ENCODE assay signal across 10 mouse cellular contexts in genomic region chr15:26761651-26762050, GRCm38 (mm10).
DNase-seq lines count a peak whose midpoint lies in the region; ATAC-seq lines count a peak whose summit lies in the region.
"Had no signal": no experiment of that assay in that cellular context is flagged by ENCODE, and none has a peak within 500 bp of the region (broad histone marks: within the 10 kb centered on the region; RNA-seq: fewer than 3 reads in every experiment).

No protein-coding gene starts in this region.

- no peak for ATAC-seq in heart, embryonic 11.5 days (replicated peaks; ENCODE audit: insufficient number of reproducible peaks, low FRiP score, low TSS enrichment)
- no peak for ATAC-seq in midbrain, embryonic 14.5 days (ENCODE audit: low FRiP score, low TSS enrichment)

- no peak overlapping the region for H3K4me2 ChIP-seq in heart, embryonic 11.5 days
- H3K4me2 ChIP-seq in midbrain, embryonic 14.5 days (ENCODE audit: low read length) = no peak overlapping the region

- no peaks in the 10 kb centered on the region for H3K27me3 ChIP-seq in heart, embryonic 11.5 days (ENCODE audit: control insufficient read depth, insufficient read depth, low read length)
- no peaks in the 10 kb centered on the region for H3K27me3 ChIP-seq in midbrain, embryonic 14.5 days (ENCODE audit: control insufficient read depth, insufficient read depth, low read length)
- H3K27me3 ChIP-seq in midbrain, embryonic 10.5 days (ENCODE audit: low read depth, poor library complexity, severe bottlenecking) = no peaks in the 10 kb centered on the region

- no peak overlapping the region for H3K4me3 ChIP-seq in heart, embryonic 11.5 days (ENCODE audit: low read depth, low read length)
- no peak overlapping the region for H3K4me3 ChIP-seq in midbrain, embryonic 14.5 days (replicated peaks; ENCODE audit: low read depth, low read length)
- H3K4me3 ChIP-seq in midbrain, embryonic 10.5 days = no peak overlapping the region

- no peak overlapping the region for H3K9ac ChIP-seq in heart, embryonic 11.5 days (ENCODE audit: low read depth, low read length)
- H3K9ac ChIP-seq in midbrain, embryonic 14.5 days (replicated peaks; ENCODE audit: low read length) = no peak overlapping the region

- peak; percentile 20 for DNase-seq in adrenal gland, postnatal 14 days
- DNase-seq in adrenal gland, adult 18-20 months (ENCODE audit: low spot score in 2 of 2) = no peak
- DNase-seq in heart, postnatal 10 days = peak; percentile 9 to 16
- DNase-seq in midbrain, embryonic 14.5 days = peak; percentile 28
- no peak for DNase-seq in midbrain, embryonic 10.5 days (ENCODE audit: low spot score)
- peak; percentile 33 to 53 for DNase-seq in kidney, postnatal 4 days
- DNase-seq in urinary bladder, adult 2 months (ENCODE audit: low spot score) = no peak
- DNase-seq: lung, adult 18-20 months; right cerebral cortex, postnatal 14 days had no signal

- H3K4me1 ChIP-seq in heart, embryonic 11.5 days (ENCODE audit: control insufficient read depth, insufficient read depth, low read length) = no peaks in the 10 kb centered on the region
- no peaks in the 10 kb centered on the region for H3K4me1 ChIP-seq in midbrain, embryonic 14.5 days (ENCODE audit: control insufficient read depth, insufficient read depth, low read length)
- H3K4me1 ChIP-seq in midbrain, embryonic 10.5 days = peaks cover 10% of the 10 kb centered on the region; the same call in 1 of the 2 replicates

- H3K36me3 ChIP-seq in heart, embryonic 11.5 days (ENCODE audit: control insufficient read depth, insufficient read depth, low read length) = no peaks in the 10 kb centered on the region
- no peaks in the 10 kb centered on the region for H3K36me3 ChIP-seq in midbrain, embryonic 14.5 days (ENCODE audit: control insufficient read depth, insufficient read depth, low read length)
- no peaks in the 10 kb centered on the region for H3K36me3 ChIP-seq in midbrain, embryonic 10.5 days

- no peaks in the 10 kb centered on the region for H3K9me3 ChIP-seq in heart, embryonic 11.5 days (replicated peaks; ENCODE audit: control insufficient read depth, low read length)
- no peaks in the 10 kb centered on the region for H3K9me3 ChIP-seq in midbrain, embryonic 14.5 days (ENCODE audit: control insufficient read depth, low read length)
- no peaks in the 10 kb centered on the region for H3K9me3 ChIP-seq in midbrain, embryonic 10.5 days (replicated peaks)

- WGBS in heart, embryonic 11.5 days (ENCODE audit: insufficient replicate concordance) = 78% methylated on average over 4 of the region's 4 CpGs
- WGBS in midbrain, embryonic 14.5 days = 60% methylated on average over 4 of the region's 4 CpGs
- WGBS in midbrain, embryonic 10.5 days = 87% methylated on average over 4 of the region's 4 CpGs

- intact Hi-C loops in heart, postnatal 10 days (cut with DNase I) = no loop called here

- H3K27ac ChIP-seq in heart, embryonic 11.5 days (ENCODE audit: low read depth, low read length) = no peak overlapping the region
- peak overlapping the region; percentile 9; the same call in 1 of the 2 replicates for H3K27ac ChIP-seq in midbrain, embryonic 14.5 days (replicated peaks; ENCODE audit: low read depth, low read length)
- no peak overlapping the region for H3K27ac ChIP-seq in midbrain, embryonic 10.5 days (replicated peaks)

Comparison
In these comparisons a context has a peak if more than half of its experiments do, and no peak if none do; other contexts are left out.
1. DNase-seq: peak in adrenal gland, postnatal 14 days (single experiment), heart, postnatal 10 days (2 of 2), midbrain, embryonic 14.5 days (single experiment) and kidney, postnatal 4 days (2 of 2); none in adrenal gland, adult 18-20 months (0 of 2), midbrain, embryonic 10.5 days (single experiment) and urinary bladder, adult 2 months (single experiment).